In the genomic region with DNA sequence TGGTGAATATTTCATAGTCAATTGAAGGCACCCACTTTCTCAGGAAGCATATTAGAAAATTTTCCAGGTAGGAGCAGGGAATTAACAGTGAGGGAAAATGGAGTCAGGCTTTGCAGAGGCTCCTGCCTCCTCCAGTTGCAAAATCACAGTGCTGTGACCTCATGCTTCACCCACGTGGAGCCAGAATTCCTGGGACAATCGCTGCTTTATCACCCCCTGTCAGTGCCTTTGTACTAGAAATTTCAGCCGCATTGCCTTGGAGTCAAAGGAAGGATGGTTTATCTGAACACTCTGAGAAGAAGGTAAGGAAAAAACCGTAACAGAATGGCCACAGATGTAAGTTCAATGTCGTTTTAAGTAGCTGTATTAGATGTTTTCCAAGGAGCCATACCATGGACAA, we compare ENCODE assay signal across 8 mouse cellular contexts. TPM values are rescaled to one million over a fixed set of nuclear protein-coding genes. Genes with fewer than 3 reads are reported as not detected.
DNase-seq lines count a peak whose midpoint lies in the region; ATAC-seq and TF ChIP-seq lines count a peak whose summit lies in the region.

No protein-coding gene starts in this region.

- no peak overlapping the region for H3K9ac ChIP-seq in hindbrain, embryonic 11.5 days (ENCODE audit: low read depth, low read length)
- no peak overlapping the region for H3K9ac ChIP-seq in neural tube, embryonic 12.5 days

- no peaks in the 10 kb centered on the region for H3K36me3 ChIP-seq in hindbrain, embryonic 11.5 days (ENCODE audit: control insufficient read depth, insufficient read depth, low read length)
- no peaks in the 10 kb centered on the region for H3K36me3 ChIP-seq in neural tube, embryonic 12.5 days

- H3K27me3 ChIP-seq in hindbrain, embryonic 11.5 days (ENCODE audit: control insufficient read depth, insufficient read depth, low read length), result 0 out of 2 replicates have a peak, but pooled peaks cover 4% of the 10 kb centered on the region
- peaks cover 5% of the 10 kb centered on the region; the same call in 1 of the 2 replicates for H3K27me3 ChIP-seq in neural tube, embryonic 12.5 days (replicated peaks)

- peak in 1 of 2 experiments; percentile 11 for DNase-seq in left cerebral cortex, adult 2 months (ENCODE audit: extremely low spot score in 1 of 2, low spot score in 2 of 2)
- DNase-seq in left cerebral cortex, postnatal 14 days (ENCODE audit: low spot score in 2 of 2), result no peak
- peak; percentile 52 for DNase-seq in brain, embryonic 14.5 days (ENCODE audit: low read depth)
- peak; percentile 39 for DNase-seq in hindbrain, embryonic 11.5 days (ENCODE audit: low spot score)
- no peak for DNase-seq in ovary, postnatal 36 days (ENCODE audit: low spot score)
- no peak for DNase-seq in right cerebral cortex, postnatal 36 days (ENCODE audit: low spot score in 2 of 2)

- no peaks in the 10 kb centered on the region for H3K9me3 ChIP-seq in hindbrain, embryonic 11.5 days (ENCODE audit: control insufficient read depth, low read length)
- H3K9me3 ChIP-seq in neural tube, embryonic 12.5 days, result no peaks in the 10 kb centered on the region

- WGBS in hindbrain, embryonic 11.5 days, result 18% methylated on average over 5 of the region's 5 CpGs
- 22% methylated on average over 5 of the region's 5 CpGs for WGBS in neural tube, embryonic 12.5 days

- H3K27ac ChIP-seq in left cerebral cortex, adult 2 months, result peak overlapping the region; percentile 82; the same call in 1 of the 2 replicates
- no peak overlapping the region for H3K27ac ChIP-seq in hindbrain, embryonic 11.5 days (ENCODE audit: low read depth, low read length)
- H3K27ac ChIP-seq in neural tube, embryonic 12.5 days, result no peak overlapping the region

- H3K4me3 ChIP-seq in left cerebral cortex, adult 2 months, result no peak overlapping the region; the same call in 1 of the 2 replicates
- no peak overlapping the region for H3K4me3 ChIP-seq in hindbrain, embryonic 11.5 days (ENCODE audit: low read depth, low read length)
- no peak overlapping the region for H3K4me3 ChIP-seq in neural tube, embryonic 12.5 days

- peak overlapping the region; percentile 11; the same call in 1 of the 2 replicates for H3K4me2 ChIP-seq in hindbrain, embryonic 11.5 days (replicated peaks; ENCODE audit: low read depth, low read length)
- H3K4me2 ChIP-seq in neural tube, embryonic 12.5 days (replicated peaks), result peak overlapping the region; percentile 45; the same call in 1 of the 2 replicates

- TF ChIP-seq POLR2A in brain, embryonic 14.5 days (IDR thresholded peaks at IDR 0.05; ENCODE audit: borderline replicate concordance, extremely low read depth, insufficient read depth, insufficient read length, poor library complexity, severe bottlenecking), result no peak

- no peak for ATAC-seq in hindbrain, embryonic 11.5 days (ENCODE audit: low FRiP score)
- no peak for ATAC-seq in neural tube, embryonic 12.5 days (ENCODE audit: low FRiP score, low read depth)
- no peak for ATAC-seq in monocyte, adult 5-6 weeks (replicated peaks; ENCODE audit: insufficient number of reproducible peaks, low FRiP score, low TSS enrichment, poor library complexity, severe bottlenecking)

- TF ChIP-seq CTCF in left cerebral cortex, adult 2 months (IDR thresholded peaks at IDR 0.05), result no peak
- no peak for TF ChIP-seq CTCF in brain, embryonic 14.5 days (IDR thresholded peaks at IDR 0.05; ENCODE audit: borderline replicate concordance, extremely low read depth, insufficient read depth, insufficient read length)

- no peaks in the 10 kb centered on the region for H3K4me1 ChIP-seq in hindbrain, embryonic 11.5 days (replicated peaks; ENCODE audit: control insufficient read depth, insufficient read depth, low read length)
- H3K4me1 ChIP-seq in neural tube, embryonic 12.5 days, result no peaks in the 10 kb centered on the region

- intact Hi-C loops in left cerebral cortex, adult 2 months (cut with DNase I), result loop anchor here (10.0 kb wide), 3 partner anchors 231 to 491 kb away; a partner anchor contains a TSS
- intact Hi-C loops in left cerebral cortex, postnatal 14 days (cut with DNase I), result loop anchor here (10.0 kb wide), 1 partner anchor 401 kb away; no protein-coding TSS in a partner anchor

RNA-seq across cellular contexts. Expression of a gene that starts 1.5 kb away (rescaled TPM):
- 100 to 1,000 TPM; 148 to 159 TPM for total RNA-seq in left cerebral cortex, adult 2 months (2021)
- 100 to 1,000 TPM; 151 to 161 TPM for total RNA-seq in left cerebral cortex, postnatal 14 days (2021)
- polyA plus RNA-seq in brain, embryonic 14.5 days (2012; rRNA removed), result 5.8 and 6.9 TPM in 2 replicates
- 3.3 and 4.8 TPM in 2 replicates for polyA plus RNA-seq in hindbrain, embryonic 11.5 days (2014; fragmentation: Nextera tagmentation; extraction: Ambion mirVana)
- polyA plus RNA-seq in neural tube, embryonic 12.5 days (2016; fragmentation: Nextera tagmentation; extraction: Ambion mirVana), result 2.7 and 3.2 TPM in 2 replicates
- total RNA-seq in monocyte, adult 5-6 weeks (2017), result 1.1 to 1.4 TPM in 2 of 3 replicates, not detected in the other

Comparison
In these comparisons a context has a peak if more than half of its experiments do, and no peak if none do; other contexts are left out.
1. DNase-seq: peak in brain, embryonic 14.5 days (single experiment) and hindbrain, embryonic 11.5 days (single experiment); none in left cerebral cortex, postnatal 14 days (0 of 2), ovary, postnatal 36 days (single experiment) and right cerebral cortex, postnatal 36 days (0 of 2).
2. RNA of a gene that starts 1.5 kb away (total RNA-seq): 151 to 161 TPM in left cerebral cortex, postnatal 14 days and 148 to 159 TPM in left cerebral cortex, adult 2 months; 1.1 to 1.4 TPM in monocyte, adult 5-6 weeks; every median in the first group is over 10 times any median in the second.